Mouse (Mus musculus): ENCODE measurements around the gene Trim63. TPM values are rescaled to one million over a fixed set of nuclear protein-coding genes. Genes with fewer than 3 reads are reported as not detected.
"Not testable (repeated sequence)": the region's sequence is repeated elsewhere in the genome, so short reads cannot be mapped to it uniquely, and the experiment has no call there.

Gene Trim63
- polyA plus RNA-seq, 1 experiment: not detected

DNA sequence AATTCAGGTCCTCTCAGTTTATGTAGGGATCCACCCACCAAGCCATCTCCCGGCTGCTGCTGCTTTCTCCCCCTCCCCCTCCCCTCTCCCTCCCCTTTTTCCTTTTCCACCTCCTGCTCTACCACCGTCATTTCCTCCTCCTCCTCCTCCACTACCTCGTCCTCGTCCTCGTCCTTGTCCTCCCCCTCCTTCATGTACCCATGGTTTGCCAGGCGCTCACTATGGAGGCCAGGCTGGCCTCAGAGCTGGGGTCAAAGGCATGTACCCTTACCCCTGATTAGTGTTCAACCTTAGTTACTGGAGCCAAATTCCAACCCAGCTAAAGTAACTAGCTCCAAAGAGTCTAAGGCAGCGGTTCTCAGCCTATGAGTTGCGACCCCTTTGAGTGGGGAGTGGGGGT is 13.2 kb downstream of the Trim63 start:
- Histone ChIP-seq H3K4me1 (peaks cover 7% of the 10 kb centered on the region), H3K36me3 (replicated peaks; ENCODE audit: low read length) (no peaks in the 10 kb centered on the region), H3K9me3 (no peaks in the 10 kb centered on the region), H3K4me3 (replicated peaks) (no peak overlapping the region), H3K27me3 (replicated peaks) (peaks cover 50% of the 10 kb centered on the region)
- TF ChIP-seq GATA1 (IDR thresholded peaks at IDR 0.05; ENCODE audit: borderline replicate concordance, low read length): no peak
- no peak for TF ChIP-seq FLI1 (IDR thresholded peaks at IDR 0.05; ENCODE audit: low read length)

DNA sequence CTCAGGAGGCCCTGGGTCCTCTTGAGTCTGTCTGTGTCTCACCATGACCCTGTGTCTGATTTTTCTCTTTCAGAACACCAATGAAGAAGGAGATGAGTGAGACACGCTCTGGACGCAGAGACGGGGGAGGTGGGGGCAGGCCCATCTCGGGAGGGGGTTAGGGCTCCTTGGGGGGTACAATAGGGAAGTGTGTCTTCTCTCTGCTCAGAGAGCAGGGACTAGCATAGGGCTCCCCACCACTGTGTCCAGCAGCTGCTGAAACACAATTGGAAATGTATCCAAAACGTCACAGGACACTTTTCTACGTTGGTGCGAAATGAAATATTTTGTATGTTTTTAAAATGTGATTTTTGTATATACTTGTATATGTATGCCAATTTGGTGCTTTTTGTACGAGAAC is 13.9 kb downstream of the Trim63 start:
- TF ChIP-seq GATA1 (IDR thresholded peaks at IDR 0.05; ENCODE audit: borderline replicate concordance, low read length) (no peak), FLI1 (IDR thresholded peaks at IDR 0.05; ENCODE audit: low read length) (no peak)
- no peak overlapping the region for H3K4me3 ChIP-seq (replicated peaks)
- H3K36me3 ChIP-seq (replicated peaks; ENCODE audit: low read length): no peaks in the 10 kb centered on the region
- H3K9me3 ChIP-seq: no peaks in the 10 kb centered on the region
- H3K4me1 ChIP-seq: peaks cover 7% of the 10 kb centered on the region
- peaks cover 50% of the 10 kb centered on the region for H3K27me3 ChIP-seq (replicated peaks)

DNA sequence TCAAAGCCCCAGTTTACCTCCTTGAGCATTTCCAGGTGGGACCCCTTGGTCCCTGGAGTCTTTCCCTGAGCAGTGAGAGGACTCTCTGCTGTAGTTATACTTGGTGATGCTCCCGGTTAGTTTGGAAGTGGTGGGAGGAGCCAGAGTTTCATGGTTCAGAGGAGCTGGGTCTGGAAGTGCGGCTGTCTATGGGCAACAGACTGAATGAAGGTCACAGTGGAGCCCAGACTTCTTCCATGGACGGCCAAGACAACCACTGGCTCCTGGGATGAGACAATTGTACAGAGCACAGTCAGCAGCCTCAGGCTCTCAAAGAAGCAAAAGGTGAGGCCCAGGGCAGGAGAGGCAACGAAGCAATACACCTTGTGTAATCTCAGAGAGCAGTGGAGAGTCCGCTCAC is 15.4 kb downstream of the Trim63 start:
- Histone ChIP-seq H3K4me1 (peaks cover 7% of the 10 kb centered on the region), H3K9me3 (no peaks in the 10 kb centered on the region), H3K36me3 (replicated peaks; ENCODE audit: low read length) (no peaks in the 10 kb centered on the region), H3K4me3 (replicated peaks) (no peak overlapping the region), H3K27me3 (replicated peaks) (peaks cover 46% of the 10 kb centered on the region)
- no peak for TF ChIP-seq GATA1 (IDR thresholded peaks at IDR 0.05; ENCODE audit: borderline replicate concordance, low read length)
- TF ChIP-seq FLI1 (IDR thresholded peaks at IDR 0.05; ENCODE audit: low read length): no peak

DNA sequence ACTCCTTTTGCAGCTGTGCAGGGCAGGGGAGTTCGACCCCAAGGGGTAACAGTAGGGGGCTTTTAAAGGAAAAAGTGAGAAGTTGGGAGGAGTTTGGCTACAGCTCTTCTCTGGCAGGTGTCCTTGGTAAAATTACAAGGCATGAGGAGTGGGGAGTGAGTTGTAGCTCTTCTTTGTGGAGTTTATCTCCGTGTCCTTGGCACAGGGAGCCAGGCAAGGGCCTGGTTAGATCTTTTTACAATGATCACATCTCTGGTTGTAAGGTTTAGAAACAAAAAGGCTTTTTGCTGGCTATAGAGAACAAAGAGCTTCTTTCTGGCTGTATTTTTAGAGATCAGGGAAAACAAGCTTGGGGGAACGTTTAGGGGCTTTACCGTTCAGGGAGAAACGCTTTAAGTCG is 26.3 kb downstream of the Trim63 start:
- Histone ChIP-seq H3K4me1 (peaks cover 17% of the 10 kb centered on the region), H3K27me3 (replicated peaks) (peaks cover 50% of the 10 kb centered on the region), H3K9me3 (peaks cover 55% of the 10 kb centered on the region)
- not testable (repeated sequence) for H3K36me3 ChIP-seq (replicated peaks; ENCODE audit: low read length); H3K4me3 ChIP-seq (replicated peaks)

DNA sequence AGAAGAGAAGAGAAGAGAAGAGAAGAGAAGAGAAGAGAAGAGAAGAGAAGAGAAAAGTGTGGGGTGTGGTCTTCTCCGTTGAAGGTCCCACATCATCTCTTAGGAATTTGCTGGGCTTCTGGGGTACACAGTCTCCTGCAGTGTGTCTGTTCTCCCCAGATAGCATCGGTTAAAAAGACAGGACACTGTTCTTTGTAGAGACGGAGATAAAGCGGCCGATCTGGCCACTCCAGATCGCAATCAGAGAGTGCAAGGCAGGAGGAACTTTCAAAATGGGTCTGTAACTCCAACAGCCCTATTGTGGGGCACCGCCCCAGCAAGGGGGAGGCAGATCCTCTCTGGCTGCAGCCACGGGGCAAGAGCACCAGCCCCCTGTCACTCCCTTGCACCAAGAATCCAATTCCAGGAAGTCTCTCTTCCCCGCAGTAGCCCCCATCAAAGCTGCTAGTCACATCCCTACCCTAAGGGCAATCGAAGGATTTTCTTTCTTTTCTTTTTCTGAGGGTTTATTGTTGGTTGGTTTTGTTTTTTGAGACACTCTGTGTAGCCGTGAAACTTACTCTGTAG is 27.4 kb downstream of the Trim63 start:
- Histone ChIP-seq H3K4me3 (replicated peaks) (no peak overlapping the region), H3K36me3 (replicated peaks; ENCODE audit: low read length) (no peaks in the 10 kb centered on the region), H3K9me3 (peaks cover 50% of the 10 kb centered on the region), H3K4me1 (peaks cover 17% of the 10 kb centered on the region), H3K27me3 (replicated peaks) (peaks cover 56% of the 10 kb centered on the region)
- no peak for TF ChIP-seq GATA1 (IDR thresholded peaks at IDR 0.05; ENCODE audit: borderline replicate concordance, low read length)
- no peak for TF ChIP-seq FLI1 (IDR thresholded peaks at IDR 0.05; ENCODE audit: low read length)

DNA sequence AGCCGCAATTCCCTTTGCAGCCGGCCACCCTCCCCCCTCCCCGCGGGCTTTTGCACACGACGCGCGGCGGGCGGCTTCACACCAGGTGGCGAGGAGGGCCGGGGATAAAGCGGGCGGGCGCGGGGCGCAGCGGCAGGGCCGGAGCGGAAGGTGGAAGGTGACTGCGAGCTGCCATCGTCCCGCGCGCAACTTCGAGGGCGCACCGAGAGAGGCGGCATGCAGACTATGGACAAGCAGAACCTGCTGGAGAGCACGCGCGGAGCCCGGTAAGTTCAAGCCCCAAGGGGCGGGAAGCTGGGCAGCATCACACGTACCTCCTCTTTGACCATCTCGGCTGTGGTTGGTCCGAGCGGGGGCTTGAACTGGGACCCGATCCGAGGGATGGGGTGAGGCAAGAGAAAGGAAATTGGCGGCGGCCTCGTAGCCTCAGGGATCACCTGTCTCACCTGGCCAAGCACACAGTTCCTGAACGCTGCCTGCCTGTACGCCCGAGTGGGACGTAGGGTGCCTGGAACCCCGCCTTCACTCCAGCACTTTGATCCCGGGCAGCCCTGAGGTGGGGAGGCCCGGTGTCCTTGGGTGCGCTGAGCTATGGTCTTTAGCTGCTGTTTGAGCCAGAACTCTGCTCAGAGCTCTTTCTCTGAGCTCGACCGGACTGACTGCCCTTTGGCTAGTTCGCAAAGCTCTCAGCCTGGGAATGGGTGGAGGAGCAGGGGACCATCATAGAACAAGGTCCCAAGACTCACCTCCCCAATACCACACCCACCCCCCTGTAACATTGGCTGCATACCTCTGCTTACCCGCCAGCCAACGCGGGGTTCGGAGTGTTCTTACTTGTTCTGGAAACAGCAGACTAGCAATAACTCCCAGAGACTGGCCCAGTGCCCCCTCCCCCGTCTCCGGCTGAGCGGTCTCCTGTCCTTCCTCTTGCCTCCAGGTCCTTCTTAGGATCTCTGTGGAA is 28.4 kb downstream of the Trim63 start, which contains the start of gene Slc30a2:
Slc30a2 (plus strand) TSS at position 111 of the 961 bp plus-strand sequence.
- Histone ChIP-seq H3K27me3 (replicated peaks) (peaks cover 64% of the 10 kb centered on the region), H3K36me3 (replicated peaks; ENCODE audit: low read length) (no peaks in the 10 kb centered on the region), H3K4me3 (replicated peaks) (peak within 1 kb of the TSS; percentile 83), H3K4me1 (peaks cover 17% of the 10 kb centered on the region), H3K9me3 (peaks cover 40% of the 10 kb centered on the region)
- TF ChIP-seq FLI1 (IDR thresholded peaks at IDR 0.05; ENCODE audit: low read length): no peak
- no peak for TF ChIP-seq GATA1 (IDR thresholded peaks at IDR 0.05; ENCODE audit: borderline replicate concordance, low read length)

DNA sequence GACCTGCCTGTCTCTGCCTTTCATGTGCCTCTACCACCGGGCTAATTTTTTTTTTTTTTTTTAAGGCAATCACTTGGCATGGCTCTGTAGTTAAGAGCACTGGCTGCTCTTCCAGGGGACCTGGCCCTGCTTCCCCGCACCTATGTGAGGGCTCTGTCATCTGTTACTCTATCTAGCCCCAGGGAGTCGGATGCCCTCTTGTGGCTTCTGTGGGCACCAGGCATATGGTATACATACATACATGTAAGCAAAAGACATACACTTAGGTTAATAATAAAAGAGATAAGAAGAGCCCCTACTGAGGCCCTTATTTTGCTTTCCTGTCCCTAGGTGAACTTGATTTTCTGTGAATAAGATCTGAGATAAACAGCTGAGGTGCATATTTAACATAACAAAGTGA is 29.7 kb downstream of the Trim63 start:
- Histone ChIP-seq H3K4me1 (peaks cover 17% of the 10 kb centered on the region), H3K9me3 (peaks cover 30% of the 10 kb centered on the region), H3K27me3 (replicated peaks) (peaks cover 72% of the 10 kb centered on the region), H3K4me3 (replicated peaks) (no peak overlapping the region), H3K36me3 (replicated peaks; ENCODE audit: low read length) (no peaks in the 10 kb centered on the region)
- TF ChIP-seq GATA1 (IDR thresholded peaks at IDR 0.05; ENCODE audit: borderline replicate concordance, low read length): no peak
- TF ChIP-seq FLI1 (IDR thresholded peaks at IDR 0.05; ENCODE audit: low read length): no peak

DNA sequence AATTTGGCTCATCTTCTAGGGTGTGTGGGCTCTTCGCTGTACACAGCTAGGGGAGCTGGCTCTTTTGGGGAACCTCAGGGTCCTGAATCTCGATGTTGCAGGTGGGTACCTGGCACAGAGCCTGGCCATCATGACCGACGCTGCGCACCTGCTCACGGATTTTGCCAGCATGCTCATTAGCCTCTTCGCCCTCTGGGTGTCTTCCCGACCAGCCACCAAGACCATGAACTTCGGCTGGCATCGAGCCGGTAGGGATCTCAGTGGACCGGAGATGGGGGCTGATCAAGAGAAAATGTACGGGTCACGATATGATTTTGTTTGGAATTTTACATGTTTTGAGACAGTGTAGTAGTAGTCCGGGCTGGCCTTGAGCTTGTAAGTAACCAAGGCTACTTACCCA is 30.9 kb downstream of the Trim63 start:
- no peak for TF ChIP-seq GATA1 (IDR thresholded peaks at IDR 0.05; ENCODE audit: borderline replicate concordance, low read length)
- no peak for TF ChIP-seq FLI1 (IDR thresholded peaks at IDR 0.05; ENCODE audit: low read length)
- Histone ChIP-seq H3K27me3 (replicated peaks) (peaks cover 70% of the 10 kb centered on the region), H3K4me1 (peaks cover 17% of the 10 kb centered on the region), H3K36me3 (replicated peaks; ENCODE audit: low read length) (no peaks in the 10 kb centered on the region), H3K9me3 (peaks cover 23% of the 10 kb centered on the region), H3K4me3 (replicated peaks) (no peak overlapping the region)

DNA sequence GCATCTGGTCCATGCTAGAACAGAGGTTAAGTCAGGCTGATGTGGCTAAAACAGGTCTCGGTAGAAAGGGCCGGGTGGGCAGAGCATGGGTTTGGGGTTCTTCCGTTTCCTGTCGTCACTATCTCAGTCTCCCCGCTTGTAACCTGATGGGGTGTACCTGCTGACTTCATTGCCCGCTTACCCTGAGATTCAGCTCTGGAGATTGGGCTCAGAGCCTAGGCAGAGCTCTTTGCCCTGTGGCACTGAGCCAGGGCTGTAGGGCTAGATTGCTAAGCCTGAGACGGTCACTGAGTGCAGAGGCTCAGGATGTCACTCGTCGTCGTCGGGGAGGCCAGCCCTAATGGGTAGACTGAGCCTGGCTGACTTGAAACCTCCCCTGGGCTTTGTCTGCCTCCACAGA is 33.2 kb downstream of the Trim63 start:
- peaks cover 25% of the 10 kb centered on the region for H3K4me1 ChIP-seq
- TF ChIP-seq FLI1 (IDR thresholded peaks at IDR 0.05; ENCODE audit: low read length): no peak
- TF ChIP-seq GATA1 (IDR thresholded peaks at IDR 0.05; ENCODE audit: borderline replicate concordance, low read length): no peak
- H3K4me3 ChIP-seq (replicated peaks): no peak overlapping the region
- H3K36me3 ChIP-seq (replicated peaks; ENCODE audit: low read length): no peaks in the 10 kb centered on the region
- peaks cover 64% of the 10 kb centered on the region for H3K27me3 ChIP-seq (replicated peaks)
- H3K9me3 ChIP-seq: peaks cover 4% of the 10 kb centered on the region

DNA sequence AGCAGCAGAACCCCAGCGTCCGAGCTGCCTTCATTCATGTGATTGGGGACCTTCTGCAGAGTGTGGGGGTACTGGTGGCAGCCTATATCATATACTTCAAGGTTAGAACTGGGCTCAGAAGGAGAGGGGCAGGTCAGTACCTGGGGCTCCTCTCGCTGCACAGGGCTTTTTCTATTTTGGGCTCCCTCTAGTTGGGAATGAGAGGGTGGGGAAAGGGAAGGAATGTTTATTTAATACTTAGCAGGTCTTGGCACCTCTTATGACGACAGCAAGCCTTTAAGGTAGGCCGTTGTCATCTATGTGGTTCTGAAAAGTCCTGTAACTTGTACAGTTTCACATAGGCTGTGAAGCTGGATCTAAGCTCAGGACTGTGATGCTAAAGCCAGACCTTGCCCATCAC is 33.6 kb downstream of the Trim63 start:
- no peak overlapping the region for H3K4me3 ChIP-seq (replicated peaks)
- no peaks in the 10 kb centered on the region for H3K36me3 ChIP-seq (replicated peaks; ENCODE audit: low read length)
- peaks cover 60% of the 10 kb centered on the region for H3K27me3 ChIP-seq (replicated peaks)

More for the DNA sequence above, 33.6 kb downstream of the Trim63 start:
- TF ChIP-seq FLI1 (IDR thresholded peaks at IDR 0.05; ENCODE audit: low read length) (no peak), GATA1 (IDR thresholded peaks at IDR 0.05; ENCODE audit: borderline replicate concordance, low read length) (no peak)
- peaks cover 23% of the 10 kb centered on the region for H3K4me1 ChIP-seq
- H3K9me3 ChIP-seq: no peaks in the 10 kb centered on the region; the same call in 1 of the 2 replicates
